Mouse (Mus musculus) midbrain, embryonic 14.5 days (tissue): ENCODE measurements at regions not wholly inside any gene's neighbourhood (a gene's known extent, or its start where the extent isn't known, plus 50 kb on each side); places are given as distances from the start of the nearest gene placed in this dataset.

ENCODE experiments used
- ATAC-seq: fragments of 200-750 bp; cut with Nextera tagmentation; 2 replicates; pipeline ENCODE4 v1.8.0; 2017; ENCODE audit warnings: moderate number of reproducible peaks, moderate library complexity; ENCODE audit not compliant: low FRiP score, low TSS enrichment
- DNase-seq: peaks from one replicate; pipeline ENCODE4 v3.0.0-alpha.2; 2015
- H3K27ac ChIP-seq: fragments of 300-500 bp; sonication (generic); replicated peaks from 2 replicates; pipeline ENCODE4 v1.5.1; 2014; ENCODE audit warnings: mild to moderate bottlenecking, low read depth, low read length, moderate library complexity
- H3K27me3 ChIP-seq: fragments of 300-500 bp; sonication (generic); 2 replicates; pipeline ENCODE4 v1.6.1; 2014; ENCODE audit warnings: low read length, control low read depth, mixed read lengths; ENCODE audit not compliant: control insufficient read depth, insufficient read depth
- H3K36me3 ChIP-seq: fragments of 300-500 bp; sonication (generic); 2 replicates; pipeline ENCODE4 v1.6.1; 2014; ENCODE audit warnings: low read length, control low read depth; ENCODE audit not compliant: control insufficient read depth, insufficient read depth
- H3K4me1 ChIP-seq: fragments of 300-500 bp; sonication (generic); 2 replicates; pipeline ENCODE4 v1.6.1; 2014; ENCODE audit warnings: mild to moderate bottlenecking, antibody characterized with exemption, low read length, control low read depth; ENCODE audit not compliant: control insufficient read depth, insufficient read depth
- H3K4me2 ChIP-seq: fragments of 300-500 bp; sonication (generic); 2 replicates; pipeline ENCODE4 v1.6.1; 2014; ENCODE audit warnings: mild to moderate bottlenecking, low read length, moderate library complexity
- H3K4me3 ChIP-seq: fragments of 300-500 bp; sonication (generic); replicated peaks from 2 replicates; pipeline ENCODE4 v1.5.1; 2014; ENCODE audit warnings: low read depth, low read length
- H3K9ac ChIP-seq: fragments of 300-500 bp; sonication (generic); replicated peaks from 2 replicates; pipeline ENCODE4 v1.6.1; 2014; ENCODE audit warnings: mild to moderate bottlenecking, low read length, moderate library complexity
- H3K9me3 ChIP-seq: fragments of 300-500 bp; sonication (generic); 2 replicates; pipeline ENCODE4 v1.6.1; 2016; ENCODE audit warnings: low read length, control low read depth, mixed read lengths; ENCODE audit not compliant: control insufficient read depth
- WGBS: fragments of 180-500 bp; shearing (Covaris S2); extraction: QIAGEN DNeasy Blood & Tissue Kit; methylation state at CpG from one replicate; pipeline ENCODE4 v1.1.7; 2014; 5-methylcytosine and 5-hydroxymethylcytosine counted together

GRCm38 (mm10) chr13:50999738-51000137 lies 100.9 kb upstream of the Spin1 start:
- Histone ChIP-seq H3K36me3 (no peaks in the 10 kb centered on the region), H3K4me2 (no peak overlapping the region), H3K27me3 (no peaks in the 10 kb centered on the region), H3K4me3 (no peak overlapping the region), H3K4me1 (no peaks in the 10 kb centered on the region), H3K27ac (no peak overlapping the region), H3K9me3 (no peaks in the 10 kb centered on the region), H3K9ac (no peak overlapping the region)
- 83% methylated on average over 4 of the region's 4 CpGs for WGBS
- ATAC-seq (no peak), DNase-seq (no peak)

- H3K27me3 ChIP-seq = no peaks in the 10 kb centered on the region
- H3K9ac ChIP-seq = no peak overlapping the region
- no peak overlapping the region for H3K4me3 ChIP-seq
- H3K4me1 ChIP-seq = no peaks in the 10 kb centered on the region
- no peaks in the 10 kb centered on the region for H3K9me3 ChIP-seq
- 79% methylated on average over 3 of the region's 3 CpGs for WGBS
- no peaks in the 10 kb centered on the region for H3K36me3 ChIP-seq
- no peak overlapping the region for H3K27ac ChIP-seq
- ATAC-seq = no peak
- no peak overlapping the region for H3K4me2 ChIP-seq
- DNase-seq = no peak
Observed at GRCm38 (mm10) chr13:51004827-51005226, 95.9 kb upstream of the Spin1 start.

- Histone ChIP-seq H3K9me3 (no peaks in the 10 kb centered on the region), H3K27me3 (no peaks in the 10 kb centered on the region), H3K36me3 (no peaks in the 10 kb centered on the region), H3K4me3 (no peak overlapping the region), H3K4me1 (no peaks in the 10 kb centered on the region), H3K27ac (no peak overlapping the region), H3K4me2 (no peak overlapping the region), H3K9ac (no peak overlapping the region)
- ATAC-seq (no peak), DNase-seq (no peak)
- WGBS = 92% methylated on average over 7 of the region's 7 CpGs
Observed at GRCm38 (mm10) chr13:51010736-51011135, 89.9 kb upstream of the Spin1 start.

- H3K9me3 ChIP-seq = no peaks in the 10 kb centered on the region
- 90% methylated on average over 3 of the region's 3 CpGs for WGBS
- no peak for ATAC-seq
- no peak for DNase-seq
- no peaks in the 10 kb centered on the region for H3K4me1 ChIP-seq
- H3K4me3 ChIP-seq = no peak overlapping the region
- H3K9ac ChIP-seq = no peak overlapping the region
- H3K27ac ChIP-seq = no peak overlapping the region
- H3K4me2 ChIP-seq = no peak overlapping the region
- no peaks in the 10 kb centered on the region for H3K36me3 ChIP-seq
- H3K27me3 ChIP-seq = no peaks in the 10 kb centered on the region
Observed at GRCm38 (mm10) chr13:51016209-51016608, 84.5 kb upstream of the Spin1 start.

GRCm38 (mm10) chr13:51016956-51017703 lies 83.5 kb upstream of the Spin1 start:
- no peak overlapping the region for H3K4me3 ChIP-seq
- ATAC-seq (no peak), DNase-seq (no peak)
- no peaks in the 10 kb centered on the region for H3K9me3 ChIP-seq
- no peak overlapping the region for H3K4me2 ChIP-seq
- H3K27ac ChIP-seq = no peak overlapping the region
- H3K4me1 ChIP-seq = no peaks in the 10 kb centered on the region
- H3K9ac ChIP-seq = no peak overlapping the region
- WGBS = 83% methylated on average over 16 of the region's 16 CpGs
- H3K36me3 ChIP-seq = no peaks in the 10 kb centered on the region
- no peaks in the 10 kb centered on the region for H3K27me3 ChIP-seq

- ATAC-seq (no peak), DNase-seq (peak; percentile 8)
- no peak overlapping the region for H3K4me3 ChIP-seq
- WGBS = 56% methylated on average over 10 of the region's 10 CpGs
- no peaks in the 10 kb centered on the region for H3K9me3 ChIP-seq
- no peak overlapping the region for H3K9ac ChIP-seq
- no peaks in the 10 kb centered on the region for H3K27me3 ChIP-seq
- H3K27ac ChIP-seq = no peak overlapping the region
- no peaks in the 10 kb centered on the region for H3K36me3 ChIP-seq
- H3K4me2 ChIP-seq = no peak overlapping the region
- H3K4me1 ChIP-seq = no peaks in the 10 kb centered on the region
Observed at GRCm38 (mm10) chr13:51017727-51018321, 82.9 kb upstream of the Spin1 start.

- Histone ChIP-seq H3K4me2 (no peak overlapping the region), H3K4me1 (no peaks in the 10 kb centered on the region), H3K27me3 (no peaks in the 10 kb centered on the region), H3K9ac (no peak overlapping the region), H3K36me3 (no peaks in the 10 kb centered on the region), H3K4me3 (no peak overlapping the region), H3K9me3 (no peaks in the 10 kb centered on the region), H3K27ac (no peak overlapping the region)
- WGBS = 68% methylated on average over 10 of the region's 10 CpGs
- ATAC-seq = no peak
- DNase-seq = no peak
Observed at GRCm38 (mm10) chr13:51018366-51018765, 82.3 kb upstream of the Spin1 start.

- H3K9me3 ChIP-seq = no peaks in the 10 kb centered on the region
- no peak overlapping the region for H3K9ac ChIP-seq
- H3K36me3 ChIP-seq = no peaks in the 10 kb centered on the region
- H3K4me3 ChIP-seq = no peak overlapping the region
- H3K27ac ChIP-seq = no peak overlapping the region
- no peaks in the 10 kb centered on the region for H3K27me3 ChIP-seq
- no peak overlapping the region for H3K4me2 ChIP-seq
- WGBS = 76% methylated on average over 13 of the region's 13 CpGs
- peak; percentile 4 for DNase-seq
- ATAC-seq = no peak
- H3K4me1 ChIP-seq = no peaks in the 10 kb centered on the region
Observed at GRCm38 (mm10) chr13:51022401-51023250, 78.1 kb upstream of the Spin1 start.
